Mouse (Mus musculus) right cerebral cortex, postnatal 4 days (tissue): ENCODE measurements around the gene Entpd6.
A peak's percentile ranks its signal among the peaks of the same experiment; 100 is the strongest.

Source experiments
- DNase-seq: peaks from one replicate; pipeline ENCODE4 v3.0.0-alpha.2; 2022

Gene Entpd6

DNA sequence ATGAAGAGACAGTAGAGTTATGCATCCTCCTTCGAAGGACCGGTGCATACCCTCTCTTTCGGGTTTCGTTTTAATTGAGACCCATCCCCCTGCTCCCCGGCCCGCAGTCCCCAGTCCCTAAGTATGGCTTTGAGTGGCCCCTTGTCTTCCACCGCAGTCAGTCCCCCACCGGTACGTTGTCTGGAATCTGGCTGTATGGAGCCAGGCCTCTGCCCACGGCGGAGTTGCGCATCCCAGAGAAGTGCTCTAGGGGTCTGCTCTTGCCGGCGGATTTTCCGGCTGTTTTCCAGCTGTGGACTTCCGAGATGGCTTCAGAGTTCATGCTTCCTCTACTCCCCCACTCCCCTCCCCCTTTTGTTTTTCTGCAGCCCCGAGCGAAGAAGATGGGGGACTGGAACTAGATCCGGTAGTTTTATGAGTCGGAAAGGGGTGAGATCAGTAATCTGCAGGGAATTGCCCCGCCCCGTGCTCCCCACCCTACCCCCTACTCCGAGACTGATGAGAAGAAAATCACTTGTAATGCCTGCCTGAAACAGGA lies 38.5 kb downstream of the Entpd6 start:
- peak; percentile 37 for DNase-seq

DNA sequence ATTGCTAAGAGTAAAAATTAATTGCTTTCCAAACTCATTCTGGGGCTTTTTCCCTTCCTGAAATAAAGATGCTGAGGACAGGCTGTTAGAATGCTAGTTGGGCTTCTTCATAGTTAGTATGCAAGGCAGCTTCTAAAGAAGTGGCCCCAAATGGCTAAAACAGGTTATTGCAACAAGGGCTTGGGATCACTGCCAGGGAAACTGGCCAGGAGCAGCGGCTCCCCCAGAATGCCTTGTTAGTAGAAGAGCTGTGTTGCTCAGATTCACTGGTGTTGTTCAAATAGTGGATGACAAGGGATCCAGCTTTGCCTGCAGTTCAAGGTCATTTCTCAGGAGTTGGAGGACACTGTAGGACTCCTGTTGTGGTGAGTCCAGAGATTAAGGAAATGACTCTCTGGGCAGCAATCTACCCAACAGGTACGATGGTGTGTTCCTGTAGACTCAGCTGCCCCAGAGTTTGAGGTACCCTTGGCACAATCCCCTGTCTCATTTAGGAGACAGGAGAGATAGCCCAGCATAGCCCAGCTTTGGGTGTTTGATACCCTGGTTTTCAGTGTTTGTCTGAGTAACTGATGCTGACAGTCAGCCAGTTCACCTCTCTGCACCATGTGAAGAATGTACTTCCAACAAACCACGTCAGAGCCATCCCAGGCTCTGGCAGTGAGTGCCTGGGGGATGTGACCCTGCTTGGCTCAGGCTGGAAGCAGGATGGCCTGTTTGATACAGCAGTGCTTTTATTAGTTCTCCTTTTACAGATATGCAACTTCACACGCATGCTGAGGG lies 40.1 kb downstream of the Entpd6 start:
- peak; percentile 76 for DNase-seq

DNA sequence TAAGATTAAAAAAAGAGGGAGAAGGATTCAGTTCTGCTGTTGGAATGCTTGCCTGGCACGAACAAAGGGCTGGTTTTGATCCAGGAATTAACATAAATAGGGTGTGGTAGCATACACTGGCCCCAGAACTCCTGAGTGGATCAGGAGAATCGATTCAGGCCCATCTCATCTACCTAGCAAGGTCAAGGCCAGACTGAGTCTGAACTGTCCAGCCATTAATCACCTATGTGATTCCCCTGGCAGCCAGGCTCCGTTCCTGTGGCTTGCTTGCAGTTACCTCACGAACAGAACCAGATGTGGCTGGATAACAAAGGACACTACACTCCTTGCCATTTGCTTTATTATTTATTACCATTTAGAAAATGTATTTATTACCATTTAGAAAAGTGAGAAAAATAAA lies 44.5 kb downstream of the Entpd6 start:
- DNase-seq = no peak

DNA sequence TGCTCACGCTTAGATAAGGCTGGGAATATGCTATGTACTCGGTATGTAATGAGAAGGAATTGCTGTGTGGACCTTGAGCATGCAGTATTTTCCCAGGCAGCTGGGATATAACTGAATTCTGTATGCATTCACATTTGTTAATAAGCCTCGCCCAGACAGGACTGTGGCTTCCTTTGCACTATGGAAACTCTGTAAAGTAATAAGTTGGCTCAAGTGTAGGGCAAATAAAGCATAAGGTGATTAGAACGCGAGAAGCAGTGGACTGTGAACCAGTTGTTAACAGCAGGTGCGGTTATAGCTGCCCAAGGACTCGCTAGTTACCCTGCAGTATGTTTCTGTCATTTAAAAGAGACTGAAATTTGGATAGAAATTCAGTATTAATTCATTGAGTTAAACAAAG lies 49.2 kb downstream of the Entpd6 start:
- no peak for DNase-seq

DNA sequence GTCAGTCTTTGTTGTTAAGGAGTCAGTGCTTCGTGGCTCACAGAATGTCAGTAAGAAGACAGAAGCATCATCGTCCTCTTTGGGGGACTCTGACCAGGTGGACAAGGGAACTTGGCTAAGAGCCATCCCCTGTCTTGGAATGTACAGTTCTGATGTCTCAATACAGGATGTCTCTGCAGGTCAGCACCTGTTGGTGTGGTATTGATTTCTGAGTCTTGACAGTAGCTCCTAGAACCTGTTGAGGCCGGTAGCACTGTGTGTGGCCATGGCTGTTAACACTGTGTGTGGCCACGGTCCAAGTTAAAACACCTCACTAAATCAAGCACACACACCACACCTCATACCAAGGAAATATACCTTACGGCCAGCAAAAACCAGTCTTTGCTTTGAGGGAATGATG lies 51.8 kb downstream of the Entpd6 start:
- DNase-seq = no peak

DNA sequence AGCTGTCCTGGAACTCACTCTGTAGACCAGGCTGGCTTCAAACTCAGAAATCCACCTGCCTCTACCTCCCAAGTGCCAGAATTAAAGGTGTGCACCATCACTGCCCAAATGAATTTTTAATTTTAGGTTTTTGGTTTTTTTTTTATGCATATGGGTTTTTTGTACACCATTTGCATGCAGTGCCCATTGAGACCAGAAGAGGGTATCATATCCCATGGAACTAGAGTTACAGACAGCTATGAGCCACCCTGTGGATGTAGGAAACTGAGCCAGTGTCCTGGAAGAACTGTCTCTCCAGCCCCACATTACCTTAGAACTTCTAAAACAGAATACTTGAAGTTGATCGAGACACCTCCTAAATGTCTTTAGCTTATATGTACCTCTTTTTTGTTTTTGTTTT lies 54.2 kb downstream of the Entpd6 start:
- no peak for DNase-seq

DNA sequence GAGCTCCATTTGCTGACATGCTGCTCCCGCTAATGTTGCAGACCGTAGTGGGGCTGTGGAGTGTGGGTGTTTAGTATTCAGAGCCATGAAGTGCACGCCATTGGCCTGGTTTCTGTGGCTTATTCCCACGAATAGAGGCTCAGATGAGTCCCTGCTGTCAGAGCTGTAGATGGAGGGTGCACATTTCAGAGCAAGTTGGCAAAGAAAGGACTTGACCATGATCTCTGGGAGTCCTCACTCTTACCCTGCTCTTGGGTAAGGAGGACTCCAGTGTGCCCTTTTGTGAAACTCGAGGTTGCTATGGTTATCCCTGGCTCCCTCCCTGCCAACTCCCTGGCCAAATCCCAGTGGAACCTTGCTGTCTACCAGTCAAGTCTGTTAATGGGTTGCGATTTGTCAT lies 59.5 kb downstream of the Entpd6 start:
- DNase-seq = no peak

DNA sequence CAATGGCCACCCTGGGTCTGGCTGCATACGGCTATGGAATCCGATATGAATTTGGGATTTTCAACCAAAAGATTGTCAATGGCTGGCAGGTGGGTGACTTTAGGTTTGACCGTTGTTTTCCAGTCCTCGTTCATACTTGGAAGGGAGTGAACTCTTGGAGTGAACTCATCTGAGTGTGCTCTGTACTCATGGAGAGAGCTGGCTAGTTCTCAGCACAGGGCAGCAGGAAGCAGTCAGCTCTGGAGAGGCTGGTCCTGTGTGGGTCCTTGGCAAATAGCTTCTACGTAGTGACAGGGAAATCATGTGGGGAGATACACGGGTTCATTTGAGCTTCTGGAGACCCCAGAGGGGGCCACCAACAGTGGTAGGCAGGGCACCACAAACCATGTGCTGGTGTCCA lies 60.0 kb downstream of the Entpd6 start:
- DNase-seq = no peak

DNA sequence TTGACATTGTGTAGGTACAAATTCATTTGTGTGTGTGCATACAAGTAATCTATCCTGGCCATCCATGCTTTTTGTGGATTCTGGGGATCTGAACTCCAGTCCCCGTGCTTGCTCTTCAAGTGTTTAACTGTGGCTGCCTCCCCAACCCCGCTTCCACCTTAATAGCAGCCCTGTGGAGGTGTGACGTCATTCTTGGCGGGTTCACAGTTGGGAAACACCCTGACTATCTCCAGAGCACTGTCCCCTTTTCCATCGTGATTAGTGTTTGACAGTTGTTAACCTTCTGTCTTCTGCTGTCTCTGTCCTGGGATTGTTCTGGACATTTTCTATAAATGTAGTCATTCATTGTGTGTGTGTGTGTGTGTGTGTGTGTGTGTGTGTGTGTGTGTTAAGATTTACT lies 61.8 kb downstream of the Entpd6 start:
- no peak for DNase-seq

DNA sequence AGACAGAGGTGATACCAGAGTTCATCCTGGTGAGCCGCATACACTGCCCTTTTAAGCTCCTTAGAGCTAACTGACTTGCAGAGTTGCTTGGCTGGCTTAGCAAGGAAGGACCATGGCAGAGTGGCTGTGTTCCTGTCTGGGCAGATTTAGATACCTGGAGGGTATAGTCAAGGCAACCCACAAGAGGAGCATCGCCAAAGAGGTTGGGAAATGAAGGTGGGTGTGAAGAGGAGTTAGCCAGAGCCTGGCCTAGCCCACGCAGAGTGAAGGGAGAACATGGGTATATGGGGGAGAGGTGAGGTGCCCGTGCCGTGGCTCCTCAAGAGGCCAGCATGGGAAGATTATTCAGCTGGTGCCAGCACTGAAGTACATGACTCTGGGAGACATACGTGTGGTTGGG lies 64.0 kb downstream of the Entpd6 start:
- DNase-seq = no peak

DNA sequence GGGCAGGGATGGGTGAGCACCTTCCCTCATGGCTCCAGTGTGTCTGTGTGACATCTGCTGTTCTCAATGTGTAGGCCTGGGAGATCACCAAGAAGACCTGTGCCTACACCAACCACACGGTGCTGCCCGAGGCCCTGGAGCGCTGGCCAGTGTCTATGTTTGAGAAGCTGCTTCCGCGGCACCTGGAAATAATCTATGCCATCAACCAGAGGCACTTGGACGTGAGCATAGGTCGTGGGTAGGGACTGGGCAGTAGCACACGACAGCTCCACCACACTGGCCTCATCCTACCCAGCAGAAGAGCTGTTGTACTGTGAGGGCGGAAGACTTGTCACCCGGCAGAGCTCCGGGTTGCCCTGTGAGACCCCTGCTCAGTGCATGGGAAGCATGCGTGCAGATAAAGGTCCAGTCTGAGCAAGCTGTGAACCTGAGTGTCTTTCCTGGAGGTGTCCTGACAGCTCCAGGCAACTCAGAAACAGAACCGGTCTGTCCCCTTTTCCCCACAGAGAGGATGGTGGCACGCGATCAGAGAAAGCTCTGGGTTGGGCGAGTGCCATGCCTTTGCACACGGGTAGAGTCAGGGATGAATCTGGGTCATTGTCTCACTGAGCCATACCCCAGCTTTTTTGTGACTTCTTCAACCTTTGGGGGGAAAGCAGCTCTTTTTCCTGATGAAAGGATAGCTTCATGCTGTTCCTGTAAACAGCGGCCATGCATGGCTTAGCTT lies 68.0 kb downstream of the Entpd6 start:
- no peak for DNase-seq

DNA sequence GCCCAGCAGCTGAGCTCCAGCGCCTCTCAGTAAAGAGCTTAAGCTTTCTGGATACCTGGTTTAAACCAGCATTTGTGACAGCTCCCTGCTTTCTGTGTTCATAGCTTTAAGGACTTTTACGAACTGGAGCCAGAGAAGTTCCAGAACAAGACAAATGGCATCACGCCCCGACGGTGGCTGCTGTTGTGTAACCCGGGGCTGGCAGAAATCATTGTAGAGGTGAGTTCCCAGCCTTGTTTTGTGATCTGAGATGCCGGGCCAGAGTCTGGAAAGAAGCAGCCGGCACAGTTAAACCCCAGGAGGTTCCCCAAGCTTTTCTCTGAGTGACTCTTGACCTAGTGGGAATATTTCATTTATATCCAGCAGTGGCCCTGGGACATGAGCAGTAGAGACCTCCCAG lies 69.9 kb downstream of the Entpd6 start:
- no peak for DNase-seq

DNA sequence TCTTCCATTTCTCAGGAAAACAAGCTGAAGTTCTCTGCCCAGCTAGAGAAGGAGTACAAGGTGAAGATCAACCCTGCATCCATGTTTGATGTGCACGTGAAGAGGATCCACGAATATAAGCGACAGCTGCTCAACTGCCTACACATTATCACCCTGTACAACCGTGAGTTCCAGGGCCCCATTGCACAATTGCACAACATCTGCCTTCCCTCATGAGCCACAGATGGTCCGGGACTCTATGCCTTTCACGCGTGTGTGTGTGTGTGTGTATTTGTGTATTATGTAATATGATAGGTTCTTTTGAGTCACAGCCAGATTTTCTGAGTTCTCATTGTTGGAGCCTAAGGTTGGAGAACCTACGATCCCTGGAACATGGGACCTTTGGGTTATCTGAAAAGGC lies 71.9 kb downstream of the Entpd6 start:
- DNase-seq = no peak
